Mouse (Mus musculus): Measurements from ENCODE around the gene Gpkow. TPM values are rescaled to one million over a fixed set of nuclear protein-coding genes. Genes with fewer than 3 reads are reported as not detected.

The Gpkow gene
- total and polyA plus RNA-seq, 2 experiments from 2014 or later, result 12.0 to 38.8 TPM

DNA sequence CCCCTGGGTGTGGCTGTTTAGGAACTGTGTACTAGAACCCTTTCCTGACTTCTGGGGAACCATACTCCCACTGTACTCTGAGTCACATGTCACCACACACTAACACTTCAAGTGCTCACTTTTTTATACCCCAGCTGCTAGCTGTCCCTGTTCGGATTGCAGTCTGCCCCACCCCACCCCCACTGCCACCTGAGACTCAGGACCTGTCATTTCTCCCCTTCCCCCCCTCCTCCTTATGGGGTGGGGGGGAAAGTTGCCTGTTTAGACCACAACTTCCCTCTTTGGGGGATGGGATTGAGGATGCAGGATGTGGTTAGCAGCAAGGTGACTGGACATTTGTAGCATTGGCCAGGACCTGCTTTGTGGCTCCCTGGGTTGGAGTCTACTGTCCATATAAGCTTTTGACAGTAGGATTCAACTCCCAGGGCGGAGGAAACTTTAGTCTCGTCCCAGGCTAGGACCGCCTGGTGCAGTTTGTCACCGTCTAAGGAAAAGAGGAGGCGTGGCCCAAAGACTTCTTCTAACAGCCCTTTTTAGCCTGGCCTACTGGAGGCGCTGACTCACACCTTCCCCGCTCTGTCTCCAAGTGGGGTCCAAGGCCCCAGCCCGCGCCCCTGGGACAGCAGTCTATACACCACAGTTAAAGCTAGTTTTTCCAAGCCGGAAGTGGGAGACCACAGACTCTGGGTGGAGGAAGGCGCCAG lies 23.2 kb upstream of the Gpkow start:
- WGBS, result 48% methylated on average over 12 of the region's 12 CpGs
- no peak overlapping the region for H3K27ac ChIP-seq
- H3K9me3 ChIP-seq (ENCODE audit: low read length), result no peaks in the 10 kb centered on the region
- DNase-seq (ENCODE audit: low spot score), result no peak
- no peaks in the 10 kb centered on the region for H3K36me3 ChIP-seq (ENCODE audit: insufficient read depth, low read length)
- H3K9ac ChIP-seq (replicated peaks; ENCODE audit: low read length), result no peak overlapping the region
- no peak overlapping the region for H3K4me3 ChIP-seq (ENCODE audit: low read length)
- no peaks in the 10 kb centered on the region for H3K4me1 ChIP-seq (ENCODE audit: insufficient read depth, low read length)
- TF ChIP-seq CTCF (IDR thresholded peaks at IDR 0.05; ENCODE audit: low read depth), result no peak
- no peaks in the 10 kb centered on the region for H3K27me3 ChIP-seq (ENCODE audit: insufficient read depth, low read length)
- H3K4me2 ChIP-seq (ENCODE audit: low read depth, low read length), result peak overlapping the region; percentile 46
- ATAC-seq, result no peak

GRCm38 (mm10) chrX:7674284-7675000 lies 22.5 kb upstream of the Gpkow start:
- Histone ChIP-seq H3K4me3 (ENCODE audit: low read length) (peak overlapping the region; percentile 18), H3K9me3 (ENCODE audit: low read length) (no peaks in the 10 kb centered on the region), H3K4me1 (ENCODE audit: insufficient read depth, low read length) (no peaks in the 10 kb centered on the region), H3K9ac (replicated peaks; ENCODE audit: low read length) (peak overlapping the region; percentile 24; the same call in 1 of the 2 replicates), H3K27ac (no peak overlapping the region), H3K27me3 (ENCODE audit: insufficient read depth, low read length) (no peaks in the 10 kb centered on the region), H3K4me2 (ENCODE audit: low read depth, low read length) (peak overlapping the region; percentile 46), H3K36me3 (ENCODE audit: insufficient read depth, low read length) (no peaks in the 10 kb centered on the region)
- no peak for DNase-seq (ENCODE audit: low spot score)
- peak; percentile 49 for ATAC-seq
- TF ChIP-seq CTCF (IDR thresholded peaks at IDR 0.05; ENCODE audit: low read depth), result no peak
- 36% methylated on average over 28 of the region's 28 CpGs for WGBS

DNA sequence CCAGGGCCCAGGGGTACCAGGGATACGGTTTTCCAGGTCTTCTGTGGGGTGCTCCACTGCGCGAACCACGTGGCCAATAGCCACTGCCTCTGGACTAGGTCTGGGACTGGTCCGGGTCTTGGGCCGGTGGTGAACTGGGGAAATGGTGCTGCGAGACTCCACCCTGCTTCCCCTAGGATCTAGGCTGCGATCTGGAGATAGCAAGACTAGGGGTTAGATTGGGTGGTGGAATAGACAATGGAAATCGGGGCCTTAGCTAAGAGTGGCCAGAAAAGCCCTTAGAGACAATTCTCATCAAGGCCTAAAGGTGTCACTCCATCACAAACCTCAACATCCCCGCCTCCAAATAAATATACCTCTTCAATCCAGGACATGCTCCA lies 21.9 kb upstream of the Gpkow start:
- ATAC-seq, result peak; percentile 39
- Histone ChIP-seq H3K36me3 (ENCODE audit: insufficient read depth, low read length) (no peaks in the 10 kb centered on the region), H3K9ac (replicated peaks; ENCODE audit: low read length) (peak overlapping the region; percentile 24; the same call in 1 of the 2 replicates), H3K4me3 (ENCODE audit: low read length) (peak overlapping the region; percentile 18), H3K4me2 (ENCODE audit: low read depth, low read length) (peak overlapping the region; percentile 46), H3K27me3 (ENCODE audit: insufficient read depth, low read length) (no peaks in the 10 kb centered on the region), H3K9me3 (ENCODE audit: low read length) (no peaks in the 10 kb centered on the region), H3K27ac (no peak overlapping the region), H3K4me1 (ENCODE audit: insufficient read depth, low read length) (no peaks in the 10 kb centered on the region)
- no peak for TF ChIP-seq CTCF (IDR thresholded peaks at IDR 0.05; ENCODE audit: low read depth)
- WGBS, result 37% methylated on average over 10 of the region's 10 CpGs
- no peak for DNase-seq (ENCODE audit: low spot score)

DNA sequence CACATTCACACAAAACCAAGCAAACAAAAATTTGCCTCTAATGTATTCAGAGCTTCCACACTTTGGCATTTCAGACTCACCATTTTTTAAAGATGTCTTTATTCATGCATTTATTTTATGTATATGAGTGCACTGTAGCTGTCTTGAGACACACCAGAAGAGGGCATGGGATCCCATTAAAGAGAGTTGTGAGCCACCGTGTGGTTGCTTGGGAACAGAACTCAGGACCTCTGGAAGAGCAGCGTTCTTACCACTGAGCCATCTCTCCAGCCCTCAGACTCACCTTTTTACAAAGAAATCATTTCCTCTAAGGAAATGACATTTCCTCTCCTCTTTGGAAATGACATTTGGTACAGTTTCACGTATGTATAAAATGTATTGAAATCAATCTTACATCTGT lies 17.9 kb upstream of the Gpkow start:
- Histone ChIP-seq H3K4me1 (ENCODE audit: insufficient read depth, low read length) (no peaks in the 10 kb centered on the region), H3K36me3 (ENCODE audit: insufficient read depth, low read length) (no peaks in the 10 kb centered on the region), H3K27me3 (ENCODE audit: insufficient read depth, low read length) (no peaks in the 10 kb centered on the region), H3K9me3 (ENCODE audit: low read length) (no peaks in the 10 kb centered on the region), H3K4me3 (ENCODE audit: low read length) (no peak overlapping the region), H3K4me2 (ENCODE audit: low read depth, low read length) (no peak overlapping the region), H3K9ac (replicated peaks; ENCODE audit: low read length) (no peak overlapping the region), H3K27ac (no peak overlapping the region)
- 48% methylated on average over 3 of the region's 3 CpGs for WGBS
- no peak for ATAC-seq
- DNase-seq (ENCODE audit: low spot score), result no peak
- TF ChIP-seq CTCF (IDR thresholded peaks at IDR 0.05; ENCODE audit: low read depth), result peak; percentile 13; the same call in 1 of the 2 replicates

GRCm38 (mm10) chrX:7679405-7680056 lies 17.4 kb upstream of the Gpkow start:
- DNase-seq (ENCODE audit: low spot score), result peak; percentile 92
- no peaks in the 10 kb centered on the region for H3K36me3 ChIP-seq (ENCODE audit: insufficient read depth, low read length)
- peak overlapping the region; percentile 19 for H3K4me3 ChIP-seq (ENCODE audit: low read length)
- TF ChIP-seq CTCF (IDR thresholded peaks at IDR 0.05; ENCODE audit: low read depth), result peak; percentile 82
- no peaks in the 10 kb centered on the region for H3K4me1 ChIP-seq (ENCODE audit: insufficient read depth, low read length)
- H3K9ac ChIP-seq (replicated peaks; ENCODE audit: low read length), result no peak overlapping the region
- H3K27ac ChIP-seq, result no peak overlapping the region
- ATAC-seq, result peak; percentile 92
- no peaks in the 10 kb centered on the region for H3K9me3 ChIP-seq (ENCODE audit: low read length)
- 21% methylated on average over 27 of the region's 27 CpGs for WGBS
- no peaks in the 10 kb centered on the region for H3K27me3 ChIP-seq (ENCODE audit: insufficient read depth, low read length)
- H3K4me2 ChIP-seq (ENCODE audit: low read depth, low read length), result peak overlapping the region; percentile 52

GRCm38 (mm10) chrX:7680057-7680412 lies 16.9 kb upstream of the Gpkow start:
- Histone ChIP-seq H3K27me3 (ENCODE audit: insufficient read depth, low read length) (no peaks in the 10 kb centered on the region), H3K27ac (no peak overlapping the region), H3K36me3 (ENCODE audit: insufficient read depth, low read length) (no peaks in the 10 kb centered on the region), H3K4me2 (ENCODE audit: low read depth, low read length) (peak overlapping the region; percentile 52), H3K4me1 (ENCODE audit: insufficient read depth, low read length) (no peaks in the 10 kb centered on the region), H3K9ac (replicated peaks; ENCODE audit: low read length) (no peak overlapping the region), H3K9me3 (ENCODE audit: low read length) (no peaks in the 10 kb centered on the region), H3K4me3 (ENCODE audit: low read length) (peak overlapping the region; percentile 19)
- no peak for TF ChIP-seq CTCF (IDR thresholded peaks at IDR 0.05; ENCODE audit: low read depth)
- 38% methylated on average over 12 of the region's 12 CpGs for WGBS
- no peak for DNase-seq (ENCODE audit: low spot score)
- ATAC-seq, result no peak

Measured in hindbrain, postnatal 0 days (tissue).